Mouse (Mus musculus): ENCODE data around the gene Trim63.
"Not testable (repeated sequence)": the region's sequence is repeated elsewhere in the genome, so short reads cannot be mapped to it uniquely, and the experiment has no call there.

Trim63 gene

DNA sequence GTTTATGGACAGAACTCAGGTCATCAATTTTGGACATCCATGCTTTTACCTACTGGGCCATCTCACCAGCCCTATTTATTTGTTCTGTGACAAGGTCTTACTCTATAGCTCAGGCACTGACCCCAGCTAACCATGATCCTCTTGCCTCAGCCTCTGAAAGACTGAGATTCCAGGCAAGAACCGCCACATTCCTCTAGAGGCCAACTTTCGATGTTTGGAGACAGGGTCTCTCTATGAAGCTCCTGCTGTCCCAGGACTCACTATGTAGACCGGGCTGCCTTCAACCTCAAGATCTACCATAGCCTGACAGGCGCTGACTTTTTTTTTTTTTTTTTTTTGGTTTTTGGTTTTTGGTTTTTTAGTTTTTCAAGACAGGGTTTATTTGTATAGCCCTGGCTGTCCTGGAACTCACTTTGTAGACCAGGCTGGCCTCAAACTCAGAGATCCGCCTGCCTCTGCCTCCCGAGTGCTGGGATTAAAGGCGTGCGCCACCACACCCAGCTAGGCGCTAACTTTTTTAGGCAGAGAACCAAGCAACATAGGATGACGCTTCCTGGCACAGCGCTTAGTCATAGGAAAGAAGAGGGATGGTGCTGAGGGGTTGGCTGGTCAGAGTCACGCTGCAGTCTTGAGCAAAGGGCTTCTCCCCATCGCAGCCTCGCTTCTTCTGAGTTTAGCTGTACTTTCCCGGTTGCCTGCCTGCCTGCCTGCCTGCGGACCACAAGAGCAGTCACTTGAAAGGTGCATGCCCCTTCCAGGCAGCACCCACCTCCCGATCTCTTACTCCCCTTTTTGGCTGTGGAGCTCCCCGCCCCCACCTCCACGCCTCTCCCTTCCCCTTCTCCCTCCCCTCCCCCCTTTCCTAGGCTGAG, 16.1 kb upstream of the Trim63 start:
- no peak for DNase-seq (ENCODE audit: low spot score in 2 of 2)

DNA sequence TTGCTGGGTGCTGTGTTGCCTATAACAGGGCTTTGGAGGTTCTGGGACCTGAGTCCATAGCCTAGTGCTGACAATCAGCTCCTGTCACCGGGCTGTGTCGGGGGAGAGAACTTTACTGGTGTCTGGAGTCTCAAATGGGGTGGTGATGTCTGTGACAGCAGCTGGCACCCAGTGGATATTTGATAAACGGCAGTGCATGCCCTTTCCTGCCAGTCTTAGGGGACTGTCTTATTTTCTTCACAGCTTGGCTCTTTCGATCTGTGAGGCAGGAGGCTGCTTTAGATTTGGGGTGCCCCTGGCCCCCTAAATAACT, 15.5 kb upstream of the Trim63 start:
- DNase-seq (ENCODE audit: low spot score in 2 of 2) = no peak

DNA sequence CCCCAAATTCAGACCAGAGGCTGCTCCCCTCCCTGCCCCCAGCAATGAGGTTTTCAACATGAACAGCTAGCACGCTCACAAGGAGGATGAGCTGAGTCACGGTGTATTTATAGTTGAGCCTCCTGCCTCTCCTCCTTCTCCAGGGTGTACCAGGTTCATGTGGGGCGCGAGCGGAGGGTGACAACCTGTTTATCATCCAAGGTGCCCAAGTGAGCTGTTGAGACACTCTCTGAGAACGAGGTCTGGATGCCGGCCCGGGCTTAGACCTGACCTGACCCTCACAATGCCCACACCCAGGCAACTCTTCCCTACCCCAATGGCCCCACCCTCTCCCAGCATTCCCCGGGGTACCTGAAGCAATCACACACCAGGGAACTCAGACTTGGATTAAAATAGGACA, 14.6 kb upstream of the Trim63 start:
- no peak for DNase-seq (ENCODE audit: low spot score in 2 of 2)

DNA sequence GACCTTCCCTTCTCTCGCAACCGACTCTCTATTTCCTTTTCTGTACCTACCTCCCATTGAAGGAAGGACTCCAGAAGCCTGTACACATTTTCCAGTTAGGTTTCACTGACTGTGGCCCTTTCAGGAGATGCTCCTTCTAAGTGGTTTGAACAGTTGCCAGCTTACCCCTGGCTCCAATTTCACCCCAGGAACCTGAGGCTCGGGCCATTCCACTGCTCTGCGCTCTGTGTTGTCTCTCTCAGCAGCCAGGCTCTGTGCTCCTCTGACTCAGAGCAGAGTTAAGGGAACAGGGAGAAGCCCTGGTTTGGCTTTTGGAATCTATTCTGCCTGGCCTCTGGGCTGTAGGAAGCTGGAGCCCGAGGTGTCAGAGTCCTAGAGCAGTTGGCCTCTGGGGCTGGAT, 12.8 kb upstream of the Trim63 start:
- no peak for DNase-seq (ENCODE audit: low spot score in 2 of 2)

DNA sequence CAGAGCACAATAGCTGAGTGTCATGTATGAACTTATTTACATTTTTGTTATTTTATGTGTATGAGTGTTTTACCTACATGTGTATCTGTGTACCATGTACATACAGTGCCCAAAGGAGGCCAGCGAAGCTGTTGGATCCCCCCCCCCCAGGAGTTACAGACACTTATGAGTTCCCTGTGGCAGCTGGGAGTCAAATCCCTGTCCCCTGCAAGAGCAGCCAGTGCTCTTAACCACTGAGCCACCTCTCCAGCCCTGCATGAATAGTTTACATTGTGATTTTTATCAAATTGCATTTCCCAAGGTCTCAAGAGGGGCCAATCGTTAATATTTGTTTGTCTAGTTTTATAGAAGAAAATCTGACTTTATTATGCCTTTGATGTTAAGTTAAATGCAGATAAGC, 8.0 kb upstream of the Trim63 start:
- no peak for DNase-seq (ENCODE audit: low spot score in 2 of 2)

DNA sequence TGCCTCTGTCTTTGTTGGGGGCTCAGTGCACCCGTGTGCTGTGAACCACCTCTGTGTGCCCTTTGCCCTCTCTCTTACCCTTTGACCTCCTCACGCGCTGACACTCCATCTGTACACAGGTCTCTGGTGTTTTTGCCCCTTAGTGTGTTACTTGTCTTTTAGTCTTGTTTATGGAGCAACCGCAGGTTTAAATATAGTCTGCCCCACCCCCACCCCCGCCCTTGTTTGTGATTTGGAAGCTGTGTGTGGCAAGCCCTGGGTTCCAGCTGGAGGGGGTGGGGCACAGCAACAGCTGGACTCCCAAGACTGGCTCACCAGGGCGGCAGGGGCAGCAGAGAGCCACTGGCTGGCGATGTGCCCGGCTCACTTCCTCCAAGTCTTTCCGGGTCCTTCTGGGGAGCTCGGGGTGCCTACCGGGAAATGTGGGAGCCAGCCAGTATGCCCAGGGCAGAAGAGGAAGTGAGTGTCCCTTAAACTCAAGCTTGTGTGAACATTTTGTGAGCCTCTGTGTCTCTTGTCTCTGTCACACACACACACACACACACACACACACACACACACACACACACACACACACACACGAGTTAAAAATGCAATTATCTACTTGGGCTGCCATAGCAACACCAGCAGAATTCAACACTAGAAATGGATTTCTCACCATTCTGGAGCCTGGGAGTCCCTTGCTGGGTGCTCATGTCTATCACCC, 7.4 kb upstream of the Trim63 start:
- DNase-seq (ENCODE audit: low spot score in 2 of 2) = peak; percentile 82 to 85

DNA sequence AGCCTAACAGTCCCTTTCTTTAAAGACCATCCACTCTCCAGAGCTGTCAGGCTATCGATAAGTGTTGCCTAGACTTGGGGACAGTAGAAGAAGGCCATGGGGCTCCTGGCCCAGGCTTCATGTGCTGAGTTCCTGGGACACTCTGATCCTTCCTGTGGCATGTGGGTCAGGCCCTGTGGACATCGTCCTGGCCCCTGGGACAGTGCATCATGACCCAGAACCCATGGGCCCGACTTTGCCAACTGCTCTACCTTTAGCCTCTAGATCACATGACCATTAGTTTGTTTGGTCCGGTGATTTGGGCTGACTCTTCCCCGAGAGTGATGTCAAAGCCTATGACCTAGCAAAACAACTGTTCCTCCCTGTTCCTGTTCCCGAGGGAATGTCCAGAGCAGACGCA, 4.8 kb upstream of the Trim63 start:
- DNase-seq (ENCODE audit: low spot score in 2 of 2) = no peak

DNA sequence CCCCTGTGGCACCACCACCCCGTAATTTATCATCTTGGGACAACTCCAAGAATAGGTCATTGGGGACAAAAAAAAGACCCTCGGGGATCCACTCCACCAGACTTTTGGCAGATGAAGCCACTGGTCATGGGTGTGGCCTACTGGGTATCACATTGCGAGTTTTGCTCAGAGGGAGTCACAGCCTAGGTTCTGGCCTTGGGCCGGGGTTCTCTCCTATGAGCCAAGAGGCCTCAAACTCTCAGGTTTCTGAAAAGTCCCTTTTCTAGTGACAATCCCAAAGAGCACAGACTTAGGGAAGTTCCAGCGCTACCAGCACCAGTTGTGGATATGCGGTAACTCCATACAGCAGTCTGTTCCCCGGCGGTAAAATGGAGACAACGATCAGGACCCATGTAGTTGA, 4.3 kb upstream of the Trim63 start:
- DNase-seq (ENCODE audit: low spot score in 2 of 2) = no peak

DNA sequence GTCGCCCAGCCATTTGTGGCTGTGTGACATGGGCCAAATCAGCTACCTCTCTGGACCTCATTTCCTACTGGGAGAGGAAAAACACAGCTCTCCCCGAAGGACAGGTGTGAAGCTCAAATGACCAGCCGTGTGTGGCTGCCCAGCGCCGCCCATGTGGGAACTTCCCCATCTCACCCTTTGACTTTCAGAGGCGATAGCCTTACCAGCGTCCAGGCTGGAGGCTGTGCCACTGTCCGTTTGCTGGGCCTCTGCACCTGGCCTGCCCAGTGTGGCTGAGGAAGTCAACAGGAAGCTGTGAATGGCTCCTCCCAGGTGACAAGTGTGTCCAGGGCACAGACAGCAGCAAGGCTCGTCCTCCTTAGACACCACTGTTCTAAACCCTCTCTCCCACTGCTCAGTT, 3.1 kb upstream of the Trim63 start:
- no peak for DNase-seq (ENCODE audit: low spot score in 2 of 2)

DNA sequence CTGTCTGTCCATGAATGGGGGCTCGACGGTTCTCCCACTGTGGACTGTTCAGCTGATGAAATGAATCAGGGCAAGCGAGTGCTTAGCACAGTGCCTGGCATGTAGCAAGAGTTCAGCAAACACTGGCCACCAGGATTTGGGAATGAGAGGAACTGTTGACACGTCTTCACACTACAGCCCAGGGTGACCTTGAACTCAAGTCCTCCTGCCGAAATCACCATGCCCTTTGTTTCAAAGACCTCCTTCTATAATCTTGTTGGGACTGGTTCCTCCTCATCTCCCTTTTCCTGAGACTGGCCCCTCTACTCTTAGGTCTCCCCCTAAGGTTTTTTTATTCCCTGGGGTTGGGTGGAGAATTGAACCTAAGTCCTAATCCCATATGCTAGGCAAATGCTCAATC, 2.6 kb upstream of the Trim63 start:
- no peak for DNase-seq (ENCODE audit: low spot score in 2 of 2)

DNA sequence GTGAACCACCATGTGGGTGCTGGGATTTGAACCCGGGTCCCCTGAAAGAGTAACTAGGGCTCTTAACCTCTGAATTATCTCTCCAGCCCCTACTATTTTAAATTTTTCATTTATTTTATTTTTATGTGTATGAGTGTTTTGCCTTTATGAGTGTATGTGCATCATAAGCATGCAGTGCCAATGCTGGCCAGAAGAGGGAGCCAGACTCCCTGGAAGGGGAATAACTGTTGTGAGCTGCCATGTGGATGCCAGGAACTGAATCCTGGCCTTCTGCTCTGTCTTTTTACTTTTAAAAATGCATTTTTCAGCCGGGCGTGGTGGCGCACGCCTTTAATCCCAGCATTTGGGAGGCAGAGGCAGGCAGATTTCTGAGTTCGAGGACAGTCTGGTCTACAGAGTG, 2.0 kb upstream of the Trim63 start:
- DNase-seq (ENCODE audit: low spot score in 2 of 2) = no peak

DNA sequence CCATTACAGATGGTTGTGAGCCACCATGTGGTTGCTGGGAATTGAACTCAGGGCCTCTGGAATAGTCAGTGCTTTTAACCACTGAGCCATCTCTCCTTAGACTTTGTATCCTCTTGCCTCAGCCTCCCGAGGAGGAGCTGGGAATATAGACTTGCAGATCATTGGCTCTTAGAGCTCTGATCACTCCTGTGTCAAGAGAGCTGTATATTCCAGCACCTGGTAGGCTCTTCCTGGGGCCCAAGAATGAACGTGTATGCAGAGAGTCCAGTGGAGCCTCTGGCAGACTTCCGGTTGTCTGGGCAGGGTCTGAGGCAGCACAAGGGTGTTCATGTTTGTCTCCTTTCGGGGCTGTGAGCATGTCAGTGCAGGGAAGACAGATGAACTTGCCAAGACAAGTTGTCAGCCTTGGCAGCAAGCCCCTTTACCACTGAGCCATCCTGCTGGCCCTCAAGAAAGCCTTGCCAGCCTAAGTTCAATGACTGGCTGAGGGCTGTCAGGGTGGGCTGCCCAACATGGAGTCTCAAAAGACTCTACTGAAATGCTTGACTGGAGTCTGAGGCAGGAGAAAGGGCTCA, 752 bp upstream of the Trim63 start:
- DNase-seq (ENCODE audit: low spot score in 2 of 2) = no peak

DNA sequence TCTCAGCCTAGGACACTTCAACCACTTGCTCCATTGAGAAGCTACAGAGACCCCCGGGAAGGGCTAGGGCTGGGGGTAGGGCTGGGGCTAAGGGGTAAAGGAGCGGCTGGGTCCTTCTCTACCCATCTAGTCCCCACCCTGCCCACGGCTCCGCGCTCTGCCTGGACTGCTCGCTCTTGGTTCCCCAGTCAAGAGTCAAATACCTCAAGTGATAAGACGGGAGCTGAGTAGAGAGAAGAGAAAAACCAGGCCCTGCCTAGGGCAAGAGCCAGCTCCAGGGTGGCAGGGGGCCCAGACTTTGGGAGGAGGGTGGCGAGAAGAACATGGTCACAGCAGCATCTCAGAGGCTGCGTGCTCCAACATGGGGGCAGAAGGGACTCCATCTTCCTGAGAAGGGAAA, 550 bp downstream of the Trim63 start:
- DNase-seq (ENCODE audit: low spot score in 2 of 2) = no peak

DNA sequence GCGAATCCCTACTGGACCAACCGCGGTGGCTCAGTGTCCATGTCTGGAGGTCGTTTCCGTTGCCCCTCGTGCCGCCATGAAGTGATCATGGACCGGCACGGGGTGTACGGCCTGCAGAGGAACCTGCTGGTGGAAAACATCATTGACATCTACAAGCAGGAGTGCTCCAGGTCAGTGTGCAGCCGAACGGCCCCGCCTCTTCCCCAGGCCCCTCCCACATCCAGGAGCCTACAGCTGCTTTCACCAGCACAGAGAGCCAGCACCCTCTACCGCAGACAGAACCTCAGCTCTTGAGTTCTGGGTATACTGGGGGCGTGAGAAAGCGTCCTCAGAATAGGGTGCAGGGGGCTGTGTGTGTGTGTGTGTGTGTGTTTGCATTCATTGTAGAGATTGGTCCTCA, 1.5 kb downstream of the Trim63 start:
- DNase-seq (ENCODE audit: low spot score in 2 of 2) = no peak

DNA sequence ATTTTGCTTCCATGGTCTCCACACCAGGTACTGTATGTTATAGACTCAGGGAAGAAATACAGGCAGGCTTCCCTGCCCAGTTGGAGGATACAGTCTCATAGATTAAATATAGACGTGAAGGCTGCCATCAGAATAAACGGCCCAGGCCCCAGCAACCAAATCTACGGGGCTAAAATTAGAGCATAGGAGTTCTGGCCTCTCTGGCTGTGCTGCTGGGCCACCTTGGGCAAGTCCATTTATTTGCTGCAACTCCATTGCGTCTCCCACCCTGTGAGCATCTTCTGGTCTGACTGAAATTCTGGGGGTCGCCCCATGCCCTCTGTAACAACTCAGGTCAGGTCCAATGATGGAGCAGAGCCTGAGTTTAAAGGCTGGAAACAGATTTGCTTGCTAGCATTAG, 4.2 kb downstream of the Trim63 start:
- DNase-seq (ENCODE audit: low spot score in 2 of 2) = no peak

DNA sequence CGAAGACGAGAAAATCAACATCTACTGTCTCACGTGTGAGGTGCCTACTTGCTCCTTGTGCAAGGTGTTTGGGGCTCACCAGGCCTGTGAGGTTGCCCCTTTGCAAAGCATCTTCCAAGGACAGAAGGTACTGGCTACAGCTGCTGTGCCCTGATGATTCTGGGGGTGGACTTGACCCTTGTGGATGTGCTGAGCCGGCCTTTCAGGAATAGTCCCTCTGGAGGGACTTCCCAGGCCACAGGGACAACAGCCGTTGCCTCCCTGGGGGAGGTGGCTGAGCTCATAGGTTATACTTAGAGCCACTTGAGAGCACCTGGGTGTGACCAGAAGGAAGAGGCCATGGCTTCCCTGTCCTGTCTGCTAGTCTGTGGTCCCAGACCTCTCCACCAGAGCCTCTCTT, 4.8 kb downstream of the Trim63 start:
- no peak for DNase-seq (ENCODE audit: low spot score in 2 of 2)

DNA sequence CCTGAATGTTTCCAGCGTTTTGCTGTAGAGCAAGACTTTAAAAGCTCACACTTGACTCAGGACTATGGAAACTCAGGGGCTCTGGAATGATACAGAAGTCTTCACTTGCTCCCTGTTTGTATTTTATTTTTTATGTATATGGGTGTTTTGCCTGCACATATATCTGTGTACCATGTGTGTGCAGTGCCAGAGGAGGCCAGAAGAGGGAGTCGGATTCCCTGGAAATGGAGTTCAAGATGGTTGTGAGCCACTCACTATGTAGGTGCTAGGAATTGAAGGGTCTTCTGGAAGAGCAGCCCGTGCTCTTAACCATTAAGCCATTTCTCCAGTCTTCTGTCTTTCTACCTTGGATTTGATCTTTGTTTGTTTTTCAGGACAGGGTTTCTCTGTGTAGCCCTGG, 6.6 kb downstream of the Trim63 start:
- no peak for DNase-seq (ENCODE audit: low spot score in 2 of 2)

DNA sequence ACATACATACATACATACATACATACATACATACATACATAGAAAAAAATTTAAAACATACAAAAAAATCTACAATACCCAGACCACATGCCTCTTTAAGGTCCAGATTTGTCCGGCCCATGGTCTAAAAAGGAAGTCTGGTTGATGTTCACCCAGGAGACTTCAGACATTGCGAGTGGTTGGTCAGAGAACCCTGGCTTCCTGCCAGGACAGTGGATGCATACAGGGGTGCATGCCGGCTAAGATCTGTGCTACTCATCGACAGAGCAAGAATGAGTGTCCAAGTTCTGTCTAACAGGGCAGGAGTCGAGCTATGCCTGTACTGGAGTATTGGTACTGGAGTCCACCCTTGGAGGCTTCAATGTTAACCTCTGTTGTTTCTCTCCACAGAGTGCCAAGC, 9.7 kb downstream of the Trim63 start:
- DNase-seq (ENCODE audit: low spot score in 2 of 2) = no peak

DNA sequence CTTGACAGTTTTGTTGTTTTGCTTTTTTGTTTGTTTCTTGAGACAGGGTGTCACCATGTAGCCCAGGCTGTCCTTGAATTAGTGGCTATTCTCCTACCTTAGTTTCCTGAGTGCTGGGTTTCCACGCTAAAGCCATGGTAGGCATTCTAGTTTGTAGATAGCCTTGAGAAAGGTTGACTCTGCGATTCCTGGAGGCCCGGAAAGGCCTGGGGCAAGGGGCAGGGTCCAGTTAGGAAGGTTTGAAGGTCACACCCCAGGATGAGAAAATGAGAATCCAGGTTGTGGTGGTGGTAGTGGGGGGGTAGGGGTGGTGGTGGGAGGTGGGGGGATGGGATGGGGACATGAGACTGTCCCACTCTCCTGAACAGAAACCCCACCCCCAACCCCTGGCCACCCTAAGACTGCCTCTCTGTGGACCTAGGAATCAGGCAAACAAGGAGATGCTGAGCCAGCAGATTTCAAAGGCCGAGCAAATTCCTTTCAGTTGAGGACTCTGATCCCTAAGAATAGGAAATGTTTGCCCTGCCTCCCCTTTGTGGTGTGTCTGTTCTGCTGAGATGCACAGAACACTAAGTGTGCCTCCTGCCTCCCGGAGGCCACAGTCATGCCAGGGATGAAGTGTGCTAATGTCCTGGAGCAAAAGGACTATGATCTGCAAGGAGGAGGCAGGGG, 12.1 kb downstream of the Trim63 start:
- no peak for DNase-seq (ENCODE audit: low spot score in 2 of 2)

DNA sequence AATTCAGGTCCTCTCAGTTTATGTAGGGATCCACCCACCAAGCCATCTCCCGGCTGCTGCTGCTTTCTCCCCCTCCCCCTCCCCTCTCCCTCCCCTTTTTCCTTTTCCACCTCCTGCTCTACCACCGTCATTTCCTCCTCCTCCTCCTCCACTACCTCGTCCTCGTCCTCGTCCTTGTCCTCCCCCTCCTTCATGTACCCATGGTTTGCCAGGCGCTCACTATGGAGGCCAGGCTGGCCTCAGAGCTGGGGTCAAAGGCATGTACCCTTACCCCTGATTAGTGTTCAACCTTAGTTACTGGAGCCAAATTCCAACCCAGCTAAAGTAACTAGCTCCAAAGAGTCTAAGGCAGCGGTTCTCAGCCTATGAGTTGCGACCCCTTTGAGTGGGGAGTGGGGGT, 13.2 kb downstream of the Trim63 start:
- no peak for DNase-seq (ENCODE audit: low spot score in 2 of 2)

DNA sequence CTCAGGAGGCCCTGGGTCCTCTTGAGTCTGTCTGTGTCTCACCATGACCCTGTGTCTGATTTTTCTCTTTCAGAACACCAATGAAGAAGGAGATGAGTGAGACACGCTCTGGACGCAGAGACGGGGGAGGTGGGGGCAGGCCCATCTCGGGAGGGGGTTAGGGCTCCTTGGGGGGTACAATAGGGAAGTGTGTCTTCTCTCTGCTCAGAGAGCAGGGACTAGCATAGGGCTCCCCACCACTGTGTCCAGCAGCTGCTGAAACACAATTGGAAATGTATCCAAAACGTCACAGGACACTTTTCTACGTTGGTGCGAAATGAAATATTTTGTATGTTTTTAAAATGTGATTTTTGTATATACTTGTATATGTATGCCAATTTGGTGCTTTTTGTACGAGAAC, 13.9 kb downstream of the Trim63 start:
- no peak for DNase-seq (ENCODE audit: low spot score in 2 of 2)

DNA sequence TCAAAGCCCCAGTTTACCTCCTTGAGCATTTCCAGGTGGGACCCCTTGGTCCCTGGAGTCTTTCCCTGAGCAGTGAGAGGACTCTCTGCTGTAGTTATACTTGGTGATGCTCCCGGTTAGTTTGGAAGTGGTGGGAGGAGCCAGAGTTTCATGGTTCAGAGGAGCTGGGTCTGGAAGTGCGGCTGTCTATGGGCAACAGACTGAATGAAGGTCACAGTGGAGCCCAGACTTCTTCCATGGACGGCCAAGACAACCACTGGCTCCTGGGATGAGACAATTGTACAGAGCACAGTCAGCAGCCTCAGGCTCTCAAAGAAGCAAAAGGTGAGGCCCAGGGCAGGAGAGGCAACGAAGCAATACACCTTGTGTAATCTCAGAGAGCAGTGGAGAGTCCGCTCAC, 15.4 kb downstream of the Trim63 start:
- no peak for DNase-seq (ENCODE audit: low spot score in 2 of 2)

DNA sequence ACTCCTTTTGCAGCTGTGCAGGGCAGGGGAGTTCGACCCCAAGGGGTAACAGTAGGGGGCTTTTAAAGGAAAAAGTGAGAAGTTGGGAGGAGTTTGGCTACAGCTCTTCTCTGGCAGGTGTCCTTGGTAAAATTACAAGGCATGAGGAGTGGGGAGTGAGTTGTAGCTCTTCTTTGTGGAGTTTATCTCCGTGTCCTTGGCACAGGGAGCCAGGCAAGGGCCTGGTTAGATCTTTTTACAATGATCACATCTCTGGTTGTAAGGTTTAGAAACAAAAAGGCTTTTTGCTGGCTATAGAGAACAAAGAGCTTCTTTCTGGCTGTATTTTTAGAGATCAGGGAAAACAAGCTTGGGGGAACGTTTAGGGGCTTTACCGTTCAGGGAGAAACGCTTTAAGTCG, 26.3 kb downstream of the Trim63 start:
- not testable (repeated sequence) for DNase-seq (ENCODE audit: low spot score in 2 of 2)
